Comparison of ENCODE assay signal across 8 mouse cellular contexts in the genomic region with DNA sequence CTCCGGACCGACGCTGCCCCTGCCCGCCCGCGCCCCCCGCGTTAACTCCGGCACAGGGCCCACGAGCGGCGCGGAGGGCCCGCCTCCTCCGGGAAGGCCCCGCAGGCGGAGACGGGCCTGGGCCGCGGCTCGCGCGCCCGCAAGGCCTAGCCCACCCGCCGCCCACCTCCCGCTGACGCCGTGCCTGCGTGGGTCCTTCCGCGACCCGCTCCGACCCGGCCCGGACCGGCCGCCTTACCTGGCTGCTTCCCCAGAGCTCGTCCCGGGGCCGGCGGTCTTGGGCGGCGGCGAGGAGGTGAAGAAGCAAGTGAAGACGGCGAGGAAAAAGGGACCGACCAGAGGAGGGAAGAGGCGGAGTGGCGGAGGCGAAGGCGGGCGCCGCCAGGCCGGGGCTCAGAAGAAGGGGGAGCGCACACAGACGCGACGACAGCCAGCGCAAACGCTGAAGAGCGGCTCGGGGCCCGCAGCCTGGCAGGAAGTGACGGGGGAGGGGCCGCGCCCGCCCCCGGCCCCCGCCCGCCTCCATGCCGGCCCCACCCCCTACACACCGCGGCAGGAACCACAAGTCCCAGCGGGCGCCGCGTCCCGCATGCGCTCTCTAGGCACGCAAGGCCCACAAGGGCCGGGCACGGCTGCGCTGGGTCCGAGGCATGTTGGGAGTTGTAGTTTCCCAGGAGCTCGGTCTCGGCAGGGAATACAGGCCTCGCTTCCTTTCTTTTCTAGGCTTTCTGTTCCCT. TPM values are rescaled to one million over a fixed set of nuclear protein-coding genes. Genes with fewer than 3 reads are reported as not detected.
DNase-seq lines count a peak whose midpoint lies in the region; ATAC-seq and TF ChIP-seq lines count a peak whose summit lies in the region.

Gene Stau1 (minus strand): TSS at position 504 of the 737 bp plus-strand sequence.

- TF ChIP-seq CTCF in bone marrow, adult 2 months (IDR thresholded peaks at IDR 0.05; ENCODE audit: control insufficient read depth, insufficient read depth, low read length): no peak
- no peak for TF ChIP-seq CTCF in midbrain, postnatal 0 days (IDR thresholded peaks at IDR 0.05)

- H3K27ac ChIP-seq in bone marrow, adult 2 months (ENCODE audit: control insufficient read depth, insufficient read depth, low read depth, low read length, poor library complexity): peak within 1 kb of the TSS; percentile 99
- H3K27ac ChIP-seq in embryonic facial prominence, embryonic 15.5 days (replicated peaks): peak within 1 kb of the TSS; percentile 99
- H3K27ac ChIP-seq in limb, embryonic 14.5 days (replicated peaks; ENCODE audit: low read depth, low read length): peak within 1 kb of the TSS; percentile 99
- peak within 1 kb of the TSS; percentile 96 for H3K27ac ChIP-seq in midbrain, postnatal 0 days (ENCODE audit: low read depth, low read length)

- peaks cover 3% of the 10 kb centered on the region for H3K4me1 ChIP-seq in bone marrow, adult 2 months (ENCODE audit: control insufficient read depth, insufficient read depth, low read length)
- H3K4me1 ChIP-seq in embryonic facial prominence, embryonic 15.5 days: peaks cover 45% of the 10 kb centered on the region
- H3K4me1 ChIP-seq in limb, embryonic 14.5 days (ENCODE audit: control insufficient read depth, insufficient read depth, low read length): peaks cover 38% of the 10 kb centered on the region
- peaks cover 4% of the 10 kb centered on the region; the same call in 1 of the 2 replicates for H3K4me1 ChIP-seq in midbrain, postnatal 0 days (ENCODE audit: insufficient read depth, low read length)

- H3K9ac ChIP-seq in embryonic facial prominence, embryonic 15.5 days: peak within 1 kb of the TSS; percentile 97
- peak within 1 kb of the TSS; percentile 98 for H3K9ac ChIP-seq in limb, embryonic 14.5 days (ENCODE audit: low read depth, low read length, severe bottlenecking)
- H3K9ac ChIP-seq in midbrain, postnatal 0 days (replicated peaks; ENCODE audit: low read length, poor library complexity, severe bottlenecking): peak within 1 kb of the TSS; percentile 99

- H3K36me3 ChIP-seq in embryonic facial prominence, embryonic 15.5 days: no peaks in the 10 kb centered on the region
- no peaks in the 10 kb centered on the region for H3K36me3 ChIP-seq in limb, embryonic 14.5 days (ENCODE audit: control insufficient read depth, insufficient read depth, low read length)
- H3K36me3 ChIP-seq in midbrain, postnatal 0 days (ENCODE audit: insufficient read depth, low read length): no peaks in the 10 kb centered on the region

- peak; percentile 99 for ATAC-seq in embryonic facial prominence, embryonic 15.5 days (ENCODE audit: insufficient number of reproducible peaks, low FRiP score, low TSS enrichment, low read depth)
- peak; percentile 99 for ATAC-seq in limb, embryonic 14.5 days (ENCODE audit: low FRiP score, low read depth)
- peak; percentile 99 for ATAC-seq in midbrain, postnatal 0 days (ENCODE audit: low FRiP score)

- peak within 1 kb of the TSS; percentile 94 for H3K4me3 ChIP-seq in bone marrow, adult 2 months (replicated peaks; ENCODE audit: control insufficient read depth, low read depth, low read length)
- peak within 1 kb of the TSS; percentile 88 for H3K4me3 ChIP-seq in embryonic facial prominence, embryonic 15.5 days (replicated peaks)
- H3K4me3 ChIP-seq in limb, embryonic 14.5 days (replicated peaks; ENCODE audit: low read length): peak within 1 kb of the TSS; percentile 97
- peak within 1 kb of the TSS; percentile 96 for H3K4me3 ChIP-seq in midbrain, postnatal 0 days (ENCODE audit: low read depth, low read length)

- H3K9me3 ChIP-seq in embryonic facial prominence, embryonic 15.5 days (replicated peaks): no peaks in the 10 kb centered on the region
- H3K9me3 ChIP-seq in limb, embryonic 14.5 days (ENCODE audit: control insufficient read depth, low read length): no peaks in the 10 kb centered on the region
- H3K9me3 ChIP-seq in midbrain, postnatal 0 days (ENCODE audit: low read length): no peaks in the 10 kb centered on the region

- peak; percentile 96 for DNase-seq in 416B (ENCODE audit: low read depth)
- peak; percentile 94 for DNase-seq in heart, adult 8-10 months (ENCODE audit: low spot score)
- DNase-seq in kidney, adult 9 months: peak; percentile 96
- peak; percentile 99 for DNase-seq in limb, embryonic 14.5 days (ENCODE audit: low spot score)
- peak; percentile 99 for DNase-seq in midbrain, postnatal 0 days (ENCODE audit: low spot score)
- peak; percentile 88 to 92 for DNase-seq in spleen, postnatal 14 days (ENCODE audit: low spot score in 2 of 2)

- peak within 1 kb of the TSS; percentile 84 for H3K4me2 ChIP-seq in embryonic facial prominence, embryonic 15.5 days (replicated peaks)
- H3K4me2 ChIP-seq in limb, embryonic 14.5 days (replicated peaks; ENCODE audit: low read depth, low read length, severe bottlenecking): peak within 1 kb of the TSS; percentile 87
- H3K4me2 ChIP-seq in midbrain, postnatal 0 days (ENCODE audit: low read depth, low read length, poor library complexity, severe bottlenecking): peak within 1 kb of the TSS; percentile 58

- peak; percentile 83; the same call in 1 of the 2 replicates for TF ChIP-seq POLR2A in bone marrow, adult 2 months (IDR thresholded peaks at IDR 0.05; ENCODE audit: borderline replicate concordance, control insufficient read depth, low read depth, low read length)
- peak; percentile 61; the same call in 1 of the 2 replicates for TF ChIP-seq POLR2A in limb, embryonic 14.5 days (IDR thresholded peaks at IDR 0.05; ENCODE audit: borderline replicate concordance, extremely low read depth, insufficient read depth, insufficient read length)

- under 1% methylated on average over 84 of the region's 88 CpGs for WGBS in bone marrow, adult 2 months
- under 1% methylated on average over 88 of the region's 88 CpGs for WGBS in embryonic facial prominence, embryonic 15.5 days
- WGBS in limb, embryonic 14.5 days: under 1% methylated on average over 55 of the region's 88 CpGs
- WGBS in midbrain, postnatal 0 days: 1% methylated on average over 70 of the region's 88 CpGs

- H3K27me3 ChIP-seq in embryonic facial prominence, embryonic 15.5 days: no peaks in the 10 kb centered on the region
- H3K27me3 ChIP-seq in limb, embryonic 14.5 days (ENCODE audit: control insufficient read depth, insufficient read depth, low read length): no peaks in the 10 kb centered on the region
- H3K27me3 ChIP-seq in midbrain, postnatal 0 days (ENCODE audit: insufficient read depth, low read length): no peaks in the 10 kb centered on the region

RNA-seq across cellular contexts. Expression of gene Stau1, which starts in this region (rescaled TPM):
- 20.6 and 36.0 TPM in 2 replicates for polyA plus RNA-seq in bone marrow, adult 2 months (2011; ENCODE audit: insufficient read depth, insufficient read length, low replicate concordance, missing spikeins)
- 96.9 and 97.3 TPM in 2 replicates for polyA plus RNA-seq in embryonic facial prominence, embryonic 15.5 days (2015; fragmentation: Nextera tagmentation; extraction: Ambion mirVana)
- 10 to 100 TPM; 40.7 to 48.5 (median 44.1) TPM for total RNA-seq in heart, adult 8-10 months (2022)
- 64.0 and 71.4 TPM in 2 replicates for polyA plus RNA-seq in limb, embryonic 14.5 days (2012; rRNA removed)
- polyA plus RNA-seq in limb, embryonic 14.5 days (2014; fragmentation: Nextera tagmentation; extraction: Ambion mirVana): 88.8 and 96.5 TPM in 2 replicates
- 35.3 and 41.4 TPM in 2 replicates for total RNA-seq in midbrain, postnatal 0 days (2014; rRNA removed)
- polyA plus RNA-seq in midbrain, postnatal 0 days (2015; fragmentation: Nextera tagmentation; extraction: Ambion mirVana): 88.5 and 96.8 TPM in 2 replicates

Comparison
In these comparisons a context has a peak if more than half of its experiments do, and no peak if none do; other contexts are left out.
1. Peak in every context shown above with its lines: DNase-seq, ATAC-seq, H3K4me3 ChIP-seq and H3K27ac ChIP-seq.